Mouse (Mus musculus) MEL (cell line): ENCODE measurements at regions not wholly inside any gene's neighbourhood (a gene's known extent, or its start where the extent isn't known, plus 50 kb on each side); places are given as distances from the start of the nearest gene placed in this dataset.

Experiments
- CTCF ChIP-seq, 3 experiments: IDR thresholded peaks in 2 of 3; conservative IDR thresholded peaks in 1 of 3; 2 replicates each; pipeline ENCODE4 v1.5.1; 2011 to 2012; ENCODE audit warnings: low read length in 3 of 3, low read depth in 2 of 3, mild to moderate bottlenecking in 2 of 3, improper control_type of control experiment in 1 of 3, inconsistent platforms in 1 of 3, mixed read lengths in 1 of 3, moderate library complexity in 1 of 3; ENCODE audit not compliant: control insufficient read depth in 1 of 3, insufficient read depth in 1 of 3, poor library complexity in 1 of 3, severe bottlenecking in 1 of 3
- ELF1 ChIP-seq: IDR thresholded peaks from 2 replicates; pipeline ENCODE4 v1.6.1; 2014; ENCODE audit warnings: low read depth, mild to moderate bottlenecking, inconsistent platforms, low read length, improper control_type of control experiment, moderate library complexity
- EP300 ChIP-seq, 2 experiments: IDR thresholded peaks; 2 replicates each; pipeline ENCODE4 v1.6.1; 2011; ENCODE audit warnings: improper control_type of control experiment in 2 of 2, low read length in 2 of 2, low read depth in 1 of 2, mild to moderate bottlenecking in 1 of 2
- HCFC1 ChIP-seq: IDR thresholded peaks from 2 replicates; pipeline ENCODE4 v1.6.1; 2012; ENCODE audit warnings: low read depth, mild to moderate bottlenecking, inconsistent platforms, low read length, improper control_type of control experiment, moderate library complexity
- MYC ChIP-seq: IDR thresholded peaks from 2 replicates; pipeline ENCODE4 v1.6.1; 2011; ENCODE audit warnings: low read depth, mild to moderate bottlenecking, low read length, improper control_type of control experiment, moderate library complexity
- POLR2A ChIP-seq, 2 experiments: IDR thresholded peaks; 2 replicates each; pipeline ENCODE4 v1.6.1; 2011 to 2012; ENCODE audit warnings: low read length in 2 of 2, mild to moderate bottlenecking in 2 of 2, control low read depth in 1 of 2, improper control_type of control experiment in 1 of 2, low read depth in 1 of 2, moderate library complexity in 1 of 2; ENCODE audit not compliant: control insufficient read depth in 1 of 2, insufficient read depth in 1 of 2, poor library complexity in 1 of 2
- POLR2AphosphoS5 ChIP-seq: IDR thresholded peaks from 2 replicates; pipeline ENCODE4 v1.6.1; 2012; ENCODE audit warnings: low read depth, borderline replicate concordance, mild to moderate bottlenecking, inconsistent platforms, low read length, moderate library complexity, mixed read lengths
- SMC3 ChIP-seq: IDR thresholded peaks from 2 replicates; pipeline ENCODE4 v1.6.1; 2011; ENCODE audit warnings: low read depth, low read length, improper control_type of control experiment
- UBTF ChIP-seq: IDR thresholded peaks from 2 replicates; pipeline ENCODE4 v1.6.1; 2012; ENCODE audit warnings: low read depth, mild to moderate bottlenecking, inconsistent platforms, low read length, improper control_type of control experiment, moderate library complexity, borderline replicate concordance; ENCODE audit not compliant: insufficient read depth
- USF1 ChIP-seq: IDR thresholded peaks from 2 replicates; pipeline ENCODE4 v1.6.1; 2014; ENCODE audit warnings: low read depth, mild to moderate bottlenecking, inconsistent platforms, low read length, improper control_type of control experiment, moderate library complexity
- ZNF384 ChIP-seq: IDR thresholded peaks from 2 replicates; pipeline ENCODE4 v1.6.1; 2012; ENCODE audit warnings: low read depth, mild to moderate bottlenecking, inconsistent platforms, low read length, improper control_type of control experiment

DNA sequence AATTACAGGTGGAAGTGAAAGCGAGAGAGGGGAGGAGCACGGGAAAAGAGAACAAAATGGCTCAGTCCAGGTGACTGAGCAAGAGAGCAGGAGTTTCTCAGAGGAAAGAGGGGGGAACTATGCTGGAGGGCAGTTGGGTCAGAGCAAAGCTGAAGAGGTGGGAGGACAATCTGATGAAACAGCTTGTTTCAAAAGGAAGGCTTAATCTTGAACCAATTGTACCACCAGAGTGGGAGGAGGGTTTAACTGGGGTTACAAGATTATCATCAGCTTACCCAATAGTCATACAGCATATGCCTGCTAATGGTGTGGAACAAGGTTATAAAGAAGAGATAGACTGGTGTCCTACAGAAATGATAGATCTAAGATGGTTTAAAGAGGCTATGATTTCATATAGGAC, 59.0 kb downstream of the Odc1 start:
- TF ChIP-seq CTCF (IDR thresholded peaks at IDR 0.05 in 2 of 3, conservative IDR thresholded peaks at IDR 0.05 in 1 of 3; ENCODE audit: control insufficient read depth in 1 of 3, insufficient read depth in 1 of 3, low read depth in 2 of 3, low read length in 3 of 3, poor library complexity in 1 of 3, severe bottlenecking in 1 of 3): no peak
- TF ChIP-seq MYC: no peak
- TF ChIP-seq ZNF384: no peak
- TF ChIP-seq SMC3: no peak
- peak in 1 of 2 experiments; percentile 34; a peak in 1 of 4 replicates for TF ChIP-seq EP300 (IDR thresholded peaks at IDR 0.05; ENCODE audit: low read depth in 1 of 2, low read length in 2 of 2)
- TF ChIP-seq USF1: no peak
- TF ChIP-seq POLR2A (IDR thresholded peaks at IDR 0.05; ENCODE audit: control insufficient read depth in 1 of 2, insufficient read depth in 1 of 2, low read depth in 1 of 2, low read length in 2 of 2, poor library complexity in 1 of 2): no peak
- TF ChIP-seq ELF1: no peak
- no peak for TF ChIP-seq HCFC1
- TF ChIP-seq UBTF: no peak
- TF ChIP-seq POLR2AphosphoS5: no peak
